In genomic region chr17:84573305-84573704, GRCm38 (mm10) we compare ENCODE assay signal across 19 mouse cellular contexts. TPM values are rescaled to one million over a fixed set of nuclear protein-coding genes. Genes with fewer than 3 reads are reported as not detected.
A peak's percentile ranks its signal among the peaks of the same experiment; 100 is the strongest.
DNase-seq lines count a peak whose midpoint lies in the region; ATAC-seq and TF ChIP-seq lines count a peak whose summit lies in the region.
"Had no signal": no experiment of that assay in that cellular context is flagged by ENCODE, and none has a peak within 500 bp of the region (broad histone marks: within the 10 kb centered on the region; RNA-seq: fewer than 3 reads in every experiment).

No protein-coding gene starts in this region.

- no peak for TF ChIP-seq CTCF in stomach, postnatal 0 days (IDR thresholded peaks at IDR 0.05; ENCODE audit: low read depth)
- TF ChIP-seq CTCF in liver, postnatal 0 days (IDR thresholded peaks at IDR 0.05; ENCODE audit: low read depth), result no peak

- no peak overlapping the region for H3K4me3 ChIP-seq in kidney, embryonic 15.5 days (replicated peaks)
- H3K4me3 ChIP-seq in stomach, embryonic 14.5 days (ENCODE audit: low read depth, low read length), result no peak overlapping the region
- no peak overlapping the region for H3K4me3 ChIP-seq in stomach, postnatal 0 days (ENCODE audit: low read depth, low read length)
- no peak overlapping the region for H3K4me3 ChIP-seq in liver, postnatal 0 days (ENCODE audit: low read depth, low read length)
- H3K4me3 ChIP-seq: heart, adult 2 months; heart, embryonic 15.5 days; hindbrain, embryonic 10.5 days; left cerebral cortex, adult 2 months; limb, embryonic 12.5 days; liver, embryonic 15.5 days had no signal

- no peak for ATAC-seq in kidney, embryonic 15.5 days (replicated peaks; ENCODE audit: low FRiP score)
- no peak for ATAC-seq in stomach, embryonic 14.5 days (ENCODE audit: insufficient number of reproducible peaks, insufficient read depth, low FRiP score, low read depth)
- ATAC-seq in stomach, postnatal 0 days (ENCODE audit: low FRiP score, low TSS enrichment), result no peak
- ATAC-seq in liver, postnatal 0 days, result no peak
- ATAC-seq: forebrain, embryonic 16.5 days; midbrain, embryonic 16.5 days had no signal

- H3K9me3 ChIP-seq in kidney, embryonic 15.5 days (replicated peaks), result no peaks in the 10 kb centered on the region
- H3K9me3 ChIP-seq in stomach, embryonic 14.5 days (ENCODE audit: control insufficient read depth, low read depth, low read length), result no peaks in the 10 kb centered on the region
- H3K9me3 ChIP-seq in stomach, postnatal 0 days (ENCODE audit: control insufficient read depth, low read length), result no peaks in the 10 kb centered on the region
- no peaks in the 10 kb centered on the region for H3K9me3 ChIP-seq in liver, postnatal 0 days (ENCODE audit: low read length)
- H3K9me3 ChIP-seq: heart, embryonic 15.5 days; hindbrain, embryonic 10.5 days; limb, embryonic 12.5 days; liver, embryonic 15.5 days had no signal

- no peak overlapping the region for H3K4me2 ChIP-seq in kidney, embryonic 15.5 days
- no peak overlapping the region for H3K4me2 ChIP-seq in stomach, embryonic 14.5 days (replicated peaks; ENCODE audit: low read depth, low read length)
- H3K4me2 ChIP-seq in stomach, postnatal 0 days (replicated peaks; ENCODE audit: low read depth), result no peak overlapping the region
- no peak overlapping the region for H3K4me2 ChIP-seq in liver, postnatal 0 days (ENCODE audit: low read depth, low read length)
- H3K4me2 ChIP-seq: heart, embryonic 15.5 days; limb, embryonic 12.5 days; liver, embryonic 15.5 days had no signal

- WGBS in kidney, embryonic 15.5 days, result 89% methylated on average over 9 of the region's 9 CpGs
- 90% methylated on average over 9 of the region's 9 CpGs for WGBS in stomach, embryonic 14.5 days
- 81% methylated on average over 9 of the region's 9 CpGs for WGBS in stomach, postnatal 0 days
- 82% methylated on average over 9 of the region's 9 CpGs for WGBS in liver, postnatal 0 days (ENCODE audit: insufficient replicate concordance)

- 0 out of 2 replicates have a peak overlapping the region, but pooled peaks have one; percentile 59 for H3K27ac ChIP-seq in kidney, embryonic 15.5 days
- peak overlapping the region; percentile 67 for H3K27ac ChIP-seq in stomach, embryonic 14.5 days (ENCODE audit: low read length)
- no peak overlapping the region for H3K27ac ChIP-seq in stomach, postnatal 0 days (replicated peaks)
- H3K27ac ChIP-seq in liver, postnatal 0 days (ENCODE audit: low read depth), result no peak overlapping the region
- H3K27ac ChIP-seq: heart, adult 2 months; heart, embryonic 15.5 days; hindbrain, embryonic 10.5 days; left cerebral cortex, adult 2 months; limb, embryonic 12.5 days; liver, embryonic 15.5 days had no signal

- peaks cover 23% of the 10 kb centered on the region for H3K4me1 ChIP-seq in kidney, embryonic 15.5 days
- 0 out of 2 replicates have a peak, but pooled peaks cover 5% of the 10 kb centered on the region for H3K4me1 ChIP-seq in stomach, embryonic 14.5 days (ENCODE audit: control insufficient read depth, insufficient read depth, low read length)
- H3K4me1 ChIP-seq in stomach, postnatal 0 days (replicated peaks; ENCODE audit: control insufficient read depth, insufficient read depth), result no peaks in the 10 kb centered on the region
- H3K4me1 ChIP-seq in liver, postnatal 0 days (ENCODE audit: insufficient read depth), result no peaks in the 10 kb centered on the region; the same call in 1 of the 2 replicates
- H3K4me1 ChIP-seq: heart, embryonic 15.5 days; hindbrain, embryonic 10.5 days; limb, embryonic 12.5 days; liver, embryonic 15.5 days had no signal

- no peaks in the 10 kb centered on the region for H3K27me3 ChIP-seq in kidney, embryonic 15.5 days
- no peaks in the 10 kb centered on the region for H3K27me3 ChIP-seq in stomach, embryonic 14.5 days (ENCODE audit: control insufficient read depth, insufficient read depth, low read length)
- H3K27me3 ChIP-seq in stomach, postnatal 0 days (ENCODE audit: control insufficient read depth, insufficient read depth, low read length), result no peaks in the 10 kb centered on the region
- no peaks in the 10 kb centered on the region for H3K27me3 ChIP-seq in liver, postnatal 0 days (ENCODE audit: insufficient read depth, low read length)
- H3K27me3 ChIP-seq: heart, embryonic 15.5 days; limb, embryonic 12.5 days; liver, embryonic 15.5 days had no signal

- no peak overlapping the region for H3K9ac ChIP-seq in kidney, embryonic 15.5 days
- no peak overlapping the region for H3K9ac ChIP-seq in stomach, embryonic 14.5 days (replicated peaks; ENCODE audit: low read depth, low read length)
- H3K9ac ChIP-seq in stomach, postnatal 0 days (ENCODE audit: low read length), result no peak overlapping the region
- H3K9ac ChIP-seq in liver, postnatal 0 days (replicated peaks), result no peak overlapping the region
- H3K9ac ChIP-seq: heart, embryonic 15.5 days; limb, embryonic 12.5 days; liver, embryonic 15.5 days had no signal

- DNase-seq in adrenal gland, postnatal 10 days, result peak; percentile 22
- no peak for DNase-seq in adrenal gland, adult 8-10 months
- no peak for DNase-seq in kidney, adult 11 months
- no peak for DNase-seq in stomach, postnatal 0 days (ENCODE audit: low spot score)
- DNase-seq in liver, postnatal 0 days, result no peak
- DNase-seq in cerebellum, adult 9-10 months, result no peak
- DNase-seq: cerebellum, adult 11 months; cerebellum, postnatal 25 days; heart, adult 2 months; thymus, postnatal 25 days had no signal

- H3K36me3 ChIP-seq in kidney, embryonic 15.5 days, result peaks cover 35% of the 10 kb centered on the region
- peaks cover 9% of the 10 kb centered on the region; the same call in 1 of the 2 replicates for H3K36me3 ChIP-seq in stomach, embryonic 14.5 days (ENCODE audit: control insufficient read depth, insufficient read depth, low read length)
- no peaks in the 10 kb centered on the region for H3K36me3 ChIP-seq in stomach, postnatal 0 days (ENCODE audit: control insufficient read depth, insufficient read depth, low read length)
- H3K36me3 ChIP-seq in liver, postnatal 0 days (replicated peaks; ENCODE audit: insufficient read depth, low read length), result no peaks in the 10 kb centered on the region
- H3K36me3 ChIP-seq: heart, embryonic 15.5 days; hindbrain, embryonic 10.5 days; liver, embryonic 15.5 days had no signal

- TF ChIP-seq EP300 in stomach, postnatal 0 days (optimal IDR thresholded peaks at IDR 0.05), result no peak
- TF ChIP-seq EP300 in liver, postnatal 0 days (IDR thresholded peaks at IDR 0.05; ENCODE audit: low read depth), result no peak

RNA-seq across cellular contexts. Expression of gene Dync2li1, which starts 53.0 kb away (rescaled TPM):
- total RNA-seq in adrenal gland, postnatal 10 days (2021), result 10 to 100 TPM; 14.6 to 17.9 TPM
- 10 to 100 TPM; 17.8 to 47.6 (median 29.7) TPM for total RNA-seq in adrenal gland, adult 8-10 months (2022)
- 51.0 and 52.8 TPM in 2 replicates for polyA plus RNA-seq in kidney, embryonic 15.5 days (2015; fragmentation: Nextera tagmentation; extraction: Ambion mirVana)
- 37.1 and 39.9 TPM in 2 replicates for polyA plus RNA-seq in stomach, embryonic 14.5 days (2014; fragmentation: Nextera tagmentation; extraction: Ambion mirVana)
- polyA plus RNA-seq in stomach, postnatal 0 days (2015; fragmentation: Nextera tagmentation; extraction: Ambion mirVana), result 13.3 and 14.0 TPM in 2 replicates
- polyA plus RNA-seq in liver, postnatal 0 days (2015; fragmentation: Nextera tagmentation; extraction: Ambion mirVana), result 2.4 and 3.4 TPM in 2 replicates

Comparison
In these comparisons a context has a peak if more than half of its experiments do, and no peak if none do; other contexts are left out.
1. H3K27ac ChIP-seq: peak in kidney, embryonic 15.5 days (single experiment) and stomach, embryonic 14.5 days (single experiment); none in stomach, postnatal 0 days (single experiment) and liver, postnatal 0 days (single experiment).